Mouse (Mus musculus): ENCODE measurements at regions not wholly inside any gene's neighbourhood (a gene's known extent, or its start where the extent isn't known, plus 50 kb on each side); places are given as distances from the start of the nearest gene placed in this dataset.

GRCm38 (mm10) chr14:17347286-17347685 lies 312.8 kb upstream of the Thrb start:
- Histone ChIP-seq H3K4me3 (ENCODE audit: low read length) (no peak overlapping the region), H3K4me1 (ENCODE audit: control insufficient read depth, insufficient read depth, low read depth, low read length) (no peaks in the 10 kb centered on the region), H3K27me3 (replicated peaks; ENCODE audit: control insufficient read depth, insufficient read depth, low read length) (no peaks in the 10 kb centered on the region), H3K36me3 (ENCODE audit: control insufficient read depth, insufficient read depth, low read length) (no peaks in the 10 kb centered on the region), H3K9me3 (ENCODE audit: control insufficient read depth, low read length) (no peaks in the 10 kb centered on the region), H3K9ac (ENCODE audit: low read depth, low read length) (no peak overlapping the region), H3K4me2 (ENCODE audit: low read length) (no peak overlapping the region), H3K27ac (ENCODE audit: low read depth, low read length) (no peak overlapping the region)
- 70% methylated on average over 2 of the region's 2 CpGs for WGBS
- ATAC-seq, result no peak

GRCm38 (mm10) chr14:17352324-17353037 lies 307.6 kb upstream of the Thrb start:
- Histone ChIP-seq H3K36me3 (ENCODE audit: control insufficient read depth, insufficient read depth, low read length) (no peaks in the 10 kb centered on the region), H3K27me3 (replicated peaks; ENCODE audit: control insufficient read depth, insufficient read depth, low read length) (no peaks in the 10 kb centered on the region), H3K9ac (ENCODE audit: low read depth, low read length) (no peak overlapping the region), H3K4me1 (ENCODE audit: control insufficient read depth, insufficient read depth, low read depth, low read length) (no peaks in the 10 kb centered on the region), H3K4me3 (ENCODE audit: low read length) (no peak overlapping the region), H3K27ac (ENCODE audit: low read depth, low read length) (no peak overlapping the region), H3K4me2 (ENCODE audit: low read length) (no peak overlapping the region), H3K9me3 (ENCODE audit: control insufficient read depth, low read length) (no peaks in the 10 kb centered on the region)
- 86% methylated on average over 4 of the region's 4 CpGs for WGBS
- no peak for ATAC-seq

GRCm38 (mm10) chr14:17361910-17362309 lies 298.2 kb upstream of the Thrb start:
- H3K36me3 ChIP-seq (ENCODE audit: control insufficient read depth, insufficient read depth, low read length), result no peaks in the 10 kb centered on the region
- no peak overlapping the region for H3K27ac ChIP-seq (ENCODE audit: low read depth, low read length)
- no peak overlapping the region for H3K4me3 ChIP-seq (ENCODE audit: low read length)
- no peaks in the 10 kb centered on the region for H3K27me3 ChIP-seq (replicated peaks; ENCODE audit: control insufficient read depth, insufficient read depth, low read length)
- H3K4me1 ChIP-seq (ENCODE audit: control insufficient read depth, insufficient read depth, low read depth, low read length), result no peaks in the 10 kb centered on the region
- no peak overlapping the region for H3K9ac ChIP-seq (ENCODE audit: low read depth, low read length)
- H3K4me2 ChIP-seq (ENCODE audit: low read length), result no peak overlapping the region
- H3K9me3 ChIP-seq (ENCODE audit: control insufficient read depth, low read length), result no peaks in the 10 kb centered on the region
- no peak for ATAC-seq

GRCm38 (mm10) chr14:17402751-17403479 lies 257.1 kb upstream of the Thrb start:
- WGBS, result 42% methylated on average over 7 of the region's 7 CpGs
- Histone ChIP-seq H3K4me1 (ENCODE audit: control insufficient read depth, insufficient read depth, low read depth, low read length) (no peaks in the 10 kb centered on the region), H3K9ac (ENCODE audit: low read depth, low read length) (no peak overlapping the region), H3K4me3 (ENCODE audit: low read length) (no peak overlapping the region), H3K36me3 (ENCODE audit: control insufficient read depth, insufficient read depth, low read length) (no peaks in the 10 kb centered on the region), H3K9me3 (ENCODE audit: control insufficient read depth, low read length) (no peaks in the 10 kb centered on the region), H3K27ac (ENCODE audit: low read depth, low read length) (no peak overlapping the region), H3K27me3 (replicated peaks; ENCODE audit: control insufficient read depth, insufficient read depth, low read length) (no peaks in the 10 kb centered on the region), H3K4me2 (ENCODE audit: low read length) (no peak overlapping the region)
- peak; percentile 89 for ATAC-seq

- H3K4me1 ChIP-seq (ENCODE audit: control insufficient read depth, insufficient read depth, low read depth, low read length), result no peaks in the 10 kb centered on the region
- WGBS, result 68% methylated on average over 2 of the region's 2 CpGs
- no peak overlapping the region for H3K9ac ChIP-seq (ENCODE audit: low read depth, low read length)
- no peaks in the 10 kb centered on the region for H3K36me3 ChIP-seq (ENCODE audit: control insufficient read depth, insufficient read depth, low read length)
- no peak overlapping the region for H3K4me2 ChIP-seq (ENCODE audit: low read length)
- H3K27ac ChIP-seq (ENCODE audit: low read depth, low read length), result no peak overlapping the region
- H3K4me3 ChIP-seq (ENCODE audit: low read length), result no peak overlapping the region
- H3K27me3 ChIP-seq (replicated peaks; ENCODE audit: control insufficient read depth, insufficient read depth, low read length), result no peaks in the 10 kb centered on the region
- ATAC-seq, result peak; percentile 71
- H3K9me3 ChIP-seq (ENCODE audit: control insufficient read depth, low read length), result no peaks in the 10 kb centered on the region
These were observed 254.3 kb upstream of the Thrb start for GRCm38 (mm10) chr14:17405551-17406336.

- ATAC-seq, result no peak
- H3K36me3 ChIP-seq (ENCODE audit: control insufficient read depth, insufficient read depth, low read length), result no peaks in the 10 kb centered on the region
- H3K27ac ChIP-seq (ENCODE audit: low read depth, low read length), result no peak overlapping the region
- no peak overlapping the region for H3K4me2 ChIP-seq (ENCODE audit: low read length)
- H3K9me3 ChIP-seq (ENCODE audit: control insufficient read depth, low read length), result no peaks in the 10 kb centered on the region
- H3K4me3 ChIP-seq (ENCODE audit: low read length), result no peak overlapping the region
- no peaks in the 10 kb centered on the region for H3K4me1 ChIP-seq (ENCODE audit: control insufficient read depth, insufficient read depth, low read depth, low read length)
- no peaks in the 10 kb centered on the region for H3K27me3 ChIP-seq (replicated peaks; ENCODE audit: control insufficient read depth, insufficient read depth, low read length)
- no peak overlapping the region for H3K9ac ChIP-seq (ENCODE audit: low read depth, low read length)
These were observed 253.2 kb upstream of the Thrb start for GRCm38 (mm10) chr14:17406879-17407278.

GRCm38 (mm10) chr14:17408343-17408742 lies 251.7 kb upstream of the Thrb start:
- H3K9ac ChIP-seq (ENCODE audit: low read depth, low read length), result no peak overlapping the region
- no peaks in the 10 kb centered on the region for H3K36me3 ChIP-seq (ENCODE audit: control insufficient read depth, insufficient read depth, low read length)
- no peaks in the 10 kb centered on the region for H3K9me3 ChIP-seq (ENCODE audit: control insufficient read depth, low read length)
- no peaks in the 10 kb centered on the region for H3K4me1 ChIP-seq (ENCODE audit: control insufficient read depth, insufficient read depth, low read depth, low read length)
- WGBS, result 83% methylated on average over 5 of the region's 5 CpGs
- no peaks in the 10 kb centered on the region for H3K27me3 ChIP-seq (replicated peaks; ENCODE audit: control insufficient read depth, insufficient read depth, low read length)
- no peak for ATAC-seq
- no peak overlapping the region for H3K27ac ChIP-seq (ENCODE audit: low read depth, low read length)
- H3K4me3 ChIP-seq (ENCODE audit: low read length), result no peak overlapping the region
- no peak overlapping the region for H3K4me2 ChIP-seq (ENCODE audit: low read length)

- Histone ChIP-seq H3K4me2 (ENCODE audit: low read length) (no peak overlapping the region), H3K9ac (ENCODE audit: low read depth, low read length) (no peak overlapping the region), H3K4me1 (ENCODE audit: control insufficient read depth, insufficient read depth, low read depth, low read length) (no peaks in the 10 kb centered on the region), H3K27me3 (replicated peaks; ENCODE audit: control insufficient read depth, insufficient read depth, low read length) (no peaks in the 10 kb centered on the region), H3K27ac (ENCODE audit: low read depth, low read length) (no peak overlapping the region), H3K36me3 (ENCODE audit: control insufficient read depth, insufficient read depth, low read length) (no peaks in the 10 kb centered on the region), H3K9me3 (ENCODE audit: control insufficient read depth, low read length) (no peaks in the 10 kb centered on the region), H3K4me3 (ENCODE audit: low read length) (no peak overlapping the region)
- 71% methylated on average over 1 of the region's 1 CpGs for WGBS
- no peak for ATAC-seq
These were observed 251.2 kb upstream of the Thrb start for GRCm38 (mm10) chr14:17408813-17409212.

GRCm38 (mm10) chr14:17409497-17409896 lies 250.6 kb upstream of the Thrb start:
- WGBS, result 90% methylated on average over 6 of the region's 6 CpGs
- Histone ChIP-seq H3K36me3 (ENCODE audit: control insufficient read depth, insufficient read depth, low read length) (no peaks in the 10 kb centered on the region), H3K9me3 (ENCODE audit: control insufficient read depth, low read length) (no peaks in the 10 kb centered on the region), H3K4me3 (ENCODE audit: low read length) (no peak overlapping the region), H3K9ac (ENCODE audit: low read depth, low read length) (no peak overlapping the region), H3K4me1 (ENCODE audit: control insufficient read depth, insufficient read depth, low read depth, low read length) (no peaks in the 10 kb centered on the region), H3K27ac (ENCODE audit: low read depth, low read length) (no peak overlapping the region), H3K27me3 (replicated peaks; ENCODE audit: control insufficient read depth, insufficient read depth, low read length) (no peaks in the 10 kb centered on the region), H3K4me2 (ENCODE audit: low read length) (no peak overlapping the region)
- no peak for ATAC-seq
